Mouse (Mus musculus) spleen, postnatal 10 days (tissue): ENCODE data around the gene Serpina3f.

ENCODE experiments used
- DNase-seq, 2 experiments: peaks; one replicate each; pipeline ENCODE4 v3.0.0; 2021 to 2022; ENCODE audit warnings: low spot score in 2 of 2

The Serpina3f gene

DNA sequence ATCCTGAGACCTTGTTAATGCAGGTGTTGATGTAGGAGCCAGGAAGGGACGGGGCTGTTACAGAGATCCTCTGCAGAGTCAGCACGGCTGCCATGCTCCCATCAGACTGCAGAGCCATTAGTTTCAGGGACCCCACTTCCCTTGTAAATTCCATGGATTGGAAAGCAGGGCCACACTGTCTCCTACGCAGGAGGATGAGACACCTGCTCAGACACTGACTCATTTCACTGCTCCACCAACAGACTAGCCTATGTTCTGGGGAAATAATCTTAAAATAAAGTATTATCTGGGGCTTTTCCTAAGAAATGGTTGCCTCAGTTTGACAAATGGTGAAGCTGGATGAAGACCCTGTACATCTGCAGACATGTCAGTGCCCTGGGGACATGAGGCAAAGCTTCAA lies 33.9 kb downstream of the Serpina3f start:
- no peak for DNase-seq

DNA sequence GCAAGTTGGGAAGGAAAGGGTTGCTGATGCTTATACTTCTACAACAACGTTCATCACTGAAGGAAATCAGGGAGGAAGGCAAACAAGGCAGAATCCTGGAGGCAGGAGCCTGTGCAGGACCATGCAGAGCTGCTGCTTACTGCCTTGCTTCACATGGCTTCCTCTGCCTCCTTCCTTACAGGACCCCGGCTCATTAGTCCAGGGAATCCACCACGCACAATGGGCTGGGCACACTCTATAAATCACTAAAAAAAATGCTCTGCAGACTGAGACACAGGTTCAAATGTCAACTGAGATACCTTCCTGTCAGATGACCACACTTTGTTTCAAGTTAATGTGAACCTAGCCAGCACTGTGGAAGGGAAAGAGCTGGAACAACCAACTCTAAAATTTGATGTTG lies 46.7 kb downstream of the Serpina3f start:
- DNase-seq, result no peak

DNA sequence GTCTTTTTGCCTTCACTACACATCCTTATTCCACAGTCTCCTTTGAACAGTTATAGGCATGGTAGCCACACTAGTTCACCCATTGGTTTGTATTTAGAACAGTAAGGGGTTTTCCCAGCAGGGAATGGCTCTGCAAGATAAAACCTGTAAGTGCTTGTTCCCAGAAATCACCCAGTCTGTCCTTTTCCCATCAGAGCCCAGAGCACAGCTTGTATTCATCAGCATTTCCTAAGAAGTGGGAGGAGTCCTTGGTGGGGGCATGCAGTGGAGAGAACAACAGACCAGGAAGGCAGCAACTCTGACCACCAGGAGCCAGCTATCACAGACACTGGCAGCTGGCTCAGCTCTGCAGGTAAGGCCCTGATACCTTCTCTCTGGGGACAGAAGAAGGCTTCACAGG lies 48.5 kb downstream of the Serpina3f start, which contains the start of gene Serpina3i:
Gene Serpina3i, plus strand, starts transcription at position 260 of the 400 bp plus-strand sequence.
- no peak for DNase-seq

DNA sequence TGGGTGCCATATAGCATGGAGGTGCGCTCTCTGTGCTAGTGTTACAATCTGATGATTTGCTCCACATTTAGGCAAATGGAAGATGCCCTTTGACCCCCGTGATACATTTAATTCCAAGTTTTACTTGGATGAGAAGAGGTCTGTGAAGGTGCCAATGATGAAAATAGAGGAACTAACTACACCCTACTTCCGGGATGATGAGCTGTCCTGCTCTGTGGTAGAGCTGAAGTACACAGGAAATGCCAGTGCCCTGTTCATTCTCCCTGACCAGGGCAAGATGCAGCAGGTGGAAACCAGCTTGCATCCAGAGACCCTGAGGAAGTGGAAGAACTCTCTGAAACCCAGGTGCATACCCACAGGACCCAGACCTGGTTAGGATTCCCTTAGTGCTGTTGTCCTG lies 52.0 kb downstream of the Serpina3f start:
- DNase-seq, result no peak
